15 mouse cellular contexts compared by ENCODE assay signal in the genomic region with DNA sequence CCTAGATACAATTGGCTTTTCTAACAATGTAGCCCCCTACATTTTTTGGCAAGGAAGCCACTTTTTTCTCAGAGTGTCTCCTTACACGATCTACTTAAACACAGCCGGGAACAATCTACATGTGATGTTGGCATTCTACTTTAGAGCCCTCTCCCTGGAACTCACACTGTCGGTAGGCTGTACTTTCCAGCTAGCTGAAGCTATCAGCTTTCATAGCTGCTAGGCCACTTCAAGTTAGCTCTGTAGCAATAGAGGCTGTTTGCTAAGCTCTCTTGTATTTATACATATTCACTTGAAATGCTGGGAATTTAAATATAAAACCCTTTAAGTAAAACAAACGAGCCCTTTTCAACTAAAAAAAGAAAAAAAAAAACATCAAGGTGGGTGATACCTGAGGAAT. TPM values are rescaled to one million over a fixed set of nuclear protein-coding genes. Genes with fewer than 3 reads are reported as not detected.
A peak's percentile ranks its signal among the peaks of the same experiment; 100 is the strongest.
DNase-seq lines count a peak whose midpoint lies in the region; ATAC-seq and TF ChIP-seq lines count a peak whose summit lies in the region.
"Had no signal": no experiment of that assay in that cellular context is flagged by ENCODE, and none has a peak within 500 bp of the region (broad histone marks: within the 10 kb centered on the region; RNA-seq: fewer than 3 reads in every experiment).

No protein-coding gene starts in this region.

- no peaks in the 10 kb centered on the region for H3K9me3 ChIP-seq in lung, embryonic 14.5 days (ENCODE audit: low read depth, low read length)
- no peaks in the 10 kb centered on the region for H3K9me3 ChIP-seq in lung, embryonic 16.5 days (ENCODE audit: control insufficient read depth, low read length)
- H3K9me3 ChIP-seq: embryonic facial prominence, embryonic 12.5 days; embryonic facial prominence, embryonic 15.5 days; forebrain, embryonic 10.5 days; forebrain, embryonic 12.5 days had no signal

- H3K27me3 ChIP-seq in lung, embryonic 14.5 days (ENCODE audit: insufficient read depth, low read length): no peaks in the 10 kb centered on the region
- no peaks in the 10 kb centered on the region for H3K27me3 ChIP-seq in lung, embryonic 16.5 days (ENCODE audit: control insufficient read depth, insufficient read depth, low read depth, low read length)
- H3K27me3 ChIP-seq: embryonic facial prominence, embryonic 12.5 days; embryonic facial prominence, embryonic 15.5 days; forebrain, embryonic 12.5 days had no signal

- no peak for TF ChIP-seq CTCF in lung, embryonic 14.5 days (IDR thresholded peaks at IDR 0.05; ENCODE audit: low read depth)
- TF ChIP-seq CTCF in lung, adult 2 months (IDR thresholded peaks at IDR 0.05; ENCODE audit: insufficient read depth, low read length): no peak

- TF ChIP-seq POLR2A in lung, adult 2 months (IDR thresholded peaks at IDR 0.05; ENCODE audit: borderline replicate concordance, extremely low read depth, low read depth, low read length): no peak

- peaks cover 9% of the 10 kb centered on the region; the same call in 1 of the 2 replicates for H3K36me3 ChIP-seq in lung, embryonic 14.5 days (ENCODE audit: insufficient read depth)
- no peaks in the 10 kb centered on the region for H3K36me3 ChIP-seq in lung, embryonic 16.5 days (ENCODE audit: control insufficient read depth, insufficient read depth, low read length)
- H3K36me3 ChIP-seq: embryonic facial prominence, embryonic 15.5 days; forebrain, embryonic 12.5 days had no signal

- H3K4me2 ChIP-seq in lung, embryonic 14.5 days: no peak overlapping the region
- H3K4me2 ChIP-seq in lung, embryonic 16.5 days (ENCODE audit: low read depth, low read length): no peak overlapping the region
- H3K4me2 ChIP-seq: embryonic facial prominence, embryonic 12.5 days; embryonic facial prominence, embryonic 15.5 days; forebrain, embryonic 12.5 days had no signal

- peak; percentile 37 for DNase-seq in lung, embryonic 14.5 days
- DNase-seq in lung, postnatal 10 days: no peak
- no peak for DNase-seq in lung, adult 2 months
- peak; percentile 12 for DNase-seq in testis, postnatal 10 days (ENCODE audit: low spot score)
- DNase-seq in testis, postnatal 14 days (ENCODE audit: low spot score): no peak
- peak; percentile 21 for DNase-seq in lung, postnatal 36 days
- DNase-seq in c-Kit-positive CD71-positive TER-119-positive erythroid progenitor cells, embryonic 14.5 days (ENCODE audit: low spot score): no peak

- H3K27ac ChIP-seq in lung, embryonic 14.5 days (ENCODE audit: low read depth): no peak overlapping the region
- H3K27ac ChIP-seq in lung, embryonic 16.5 days (ENCODE audit: low read length): peak overlapping the region; percentile 75
- H3K27ac ChIP-seq: embryonic facial prominence, embryonic 12.5 days; embryonic facial prominence, embryonic 15.5 days; forebrain, embryonic 10.5 days; forebrain, embryonic 12.5 days had no signal

- H3K4me1 ChIP-seq in lung, embryonic 14.5 days (ENCODE audit: insufficient read depth): no peaks in the 10 kb centered on the region
- H3K4me1 ChIP-seq in lung, embryonic 16.5 days (replicated peaks; ENCODE audit: control insufficient read depth, insufficient read depth, low read length): peaks cover 14% of the 10 kb centered on the region
- no peaks in the 10 kb centered on the region for H3K4me1 ChIP-seq in lung, adult 2 months (ENCODE audit: control insufficient read depth, insufficient read depth, low read length)

- no peak overlapping the region for H3K4me3 ChIP-seq in lung, embryonic 14.5 days (ENCODE audit: low read depth, low read length)
- H3K4me3 ChIP-seq in lung, embryonic 16.5 days (ENCODE audit: low read length): no peak overlapping the region
- no peak overlapping the region for H3K4me3 ChIP-seq in lung, adult 2 months (replicated peaks; ENCODE audit: extremely low read depth, low read depth, low read length)
- H3K4me3 ChIP-seq: embryonic facial prominence, embryonic 12.5 days; embryonic facial prominence, embryonic 15.5 days; erythroblast, embryonic 14.5 days; forebrain, embryonic 10.5 days; forebrain, embryonic 12.5 days had no signal

- no peak overlapping the region for H3K9ac ChIP-seq in lung, embryonic 14.5 days
- H3K9ac ChIP-seq in lung, embryonic 16.5 days (ENCODE audit: low read length): no peak overlapping the region
- H3K9ac ChIP-seq: embryonic facial prominence, embryonic 12.5 days; embryonic facial prominence, embryonic 15.5 days; forebrain, embryonic 12.5 days had no signal

- ATAC-seq in lung, embryonic 14.5 days (ENCODE audit: insufficient read depth): no peak
- peak; percentile 46; the same call in 1 of the 2 replicates for ATAC-seq in lung, embryonic 16.5 days (ENCODE audit: low read depth)
- ATAC-seq: forebrain, embryonic 14.5 days; forebrain, embryonic 16.5 days had no signal

- 56% methylated on average over 4 of the region's 4 CpGs for WGBS in lung, embryonic 14.5 days
- 38% methylated on average over 4 of the region's 4 CpGs for WGBS in lung, embryonic 16.5 days
- WGBS in lung, adult 2 months: 57% methylated on average over 4 of the region's 4 CpGs

RNA-seq across cellular contexts. Expression of a gene that starts 2.6 kb away (rescaled TPM):
- polyA plus RNA-seq in lung, embryonic 14.5 days (2014; fragmentation: Nextera tagmentation; extraction: Ambion mirVana): 0.51 and 0.78 TPM in 2 replicates
- 2.3 and 4.0 TPM in 2 replicates for polyA plus RNA-seq in lung, embryonic 16.5 days (2015; fragmentation: Nextera tagmentation; extraction: Ambion mirVana)
- polyA plus RNA-seq in lung, adult 2 months (2012; rRNA removed): 0.07 and 0.26 TPM in 2 replicates

RNA-seq across cellular contexts. Expression of a gene that starts 2.8 kb away (rescaled TPM):
- polyA plus RNA-seq in lung, embryonic 14.5 days (2014; fragmentation: Nextera tagmentation; extraction: Ambion mirVana): 96.5 and 103 TPM in 2 replicates
- polyA plus RNA-seq in lung, embryonic 16.5 days (2015; fragmentation: Nextera tagmentation; extraction: Ambion mirVana): 57.7 and 64.0 TPM in 2 replicates
- polyA plus RNA-seq in lung, adult 2 months (2012; rRNA removed): 7.0 and 8.0 TPM in 2 replicates

Comparison
In these comparisons a context has a peak if more than half of its experiments do, and no peak if none do; other contexts are left out.
1. DNase-seq: peak in lung, embryonic 14.5 days (single experiment), testis, postnatal 10 days (single experiment) and lung, postnatal 36 days (single experiment); none in lung, postnatal 10 days (single experiment), lung, adult 2 months (single experiment), testis, postnatal 14 days (single experiment) and c-Kit-positive CD71-positive TER-119-positive erythroid progenitor cells, embryonic 14.5 days (single experiment).